21 mouse cellular contexts compared by ENCODE assay signal in genomic region chr2:135503328-135503997, GRCm38 (mm10).
"Had no signal": no experiment of that assay in that cellular context is flagged by ENCODE, and none has a peak within 500 bp of the region (broad histone marks: within the 10 kb centered on the region; RNA-seq: fewer than 3 reads in every experiment).

No protein-coding gene starts in this region.

- H3K27me3 ChIP-seq: limb, embryonic 12.5 days; limb, embryonic 15.5 days had no signal

- DNase-seq: kidney, postnatal 25 days; layer of hippocampus, postnatal 36 days; left cerebral cortex, postnatal 4 days; liver, postnatal 0 days; lung, embryonic 14.5 days; midbrain, embryonic 14.5 days; right cerebral cortex, adult 18-20 months; right cerebral cortex, postnatal 25 days; thymus, adult 2 months; thymus, postnatal 14 days; thymus, postnatal 4 days had no signal

- H3K4me1 ChIP-seq: limb, embryonic 12.5 days; limb, embryonic 15.5 days had no signal

- H3K9ac ChIP-seq: limb, embryonic 12.5 days; limb, embryonic 15.5 days; liver, embryonic 14.5 days; liver, postnatal 0 days; lung, embryonic 14.5 days had no signal

- H3K36me3 ChIP-seq: limb, embryonic 12.5 days; limb, embryonic 15.5 days had no signal

- H3K4me3 ChIP-seq: layer of hippocampus, adult 2 months; left cerebral cortex, adult 2 months; limb, embryonic 12.5 days; limb, embryonic 15.5 days had no signal

- ATAC-seq: liver, postnatal 0 days; lung, postnatal 0 days had no signal

- H3K4me2 ChIP-seq: limb, embryonic 12.5 days; limb, embryonic 15.5 days; liver, embryonic 11.5 days; lung, embryonic 14.5 days; midbrain, embryonic 11.5 days had no signal

- H3K27ac ChIP-seq: kidney, postnatal 0 days; layer of hippocampus, adult 2 months; left cerebral cortex, adult 2 months; limb, embryonic 12.5 days; limb, embryonic 15.5 days; liver, embryonic 14.5 days; macrophage had no signal

- H3K9me3 ChIP-seq: limb, embryonic 12.5 days; limb, embryonic 15.5 days had no signal
